ENCODE assay signal across 8 mouse cellular contexts in genomic region chr4:137676057-137676456, GRCm38 (mm10). TPM values are rescaled to one million over a fixed set of nuclear protein-coding genes. Genes with fewer than 3 reads are reported as not detected.
DNase-seq lines count a peak whose midpoint lies in the region; ATAC-seq and TF ChIP-seq lines count a peak whose summit lies in the region.

No protein-coding gene starts in this region.

- peak; percentile 85 for TF ChIP-seq RAD21 in MEL (IDR thresholded peaks at IDR 0.05; ENCODE audit: low read depth, low read length)

- 9% methylated on average over 9 of the region's 11 CpGs for WGBS in lung, postnatal 0 days

- TF ChIP-seq POLR2A in MEL (IDR thresholded peaks at IDR 0.05; ENCODE audit: control insufficient read depth in 1 of 2, insufficient read depth in 1 of 2, low read depth in 1 of 2, low read length in 2 of 2, poor library complexity in 1 of 2), result no peak

- no peaks in the 10 kb centered on the region for H3K36me3 ChIP-seq in MEL (ENCODE audit: control insufficient read depth in 1 of 2, insufficient read depth in 2 of 2, low read length in 2 of 2)
- H3K36me3 ChIP-seq in lung, postnatal 0 days (ENCODE audit: insufficient read depth, low read length), result no peaks in the 10 kb centered on the region

- peak; percentile 81 to 90 (median 86) for TF ChIP-seq CTCF in MEL (IDR thresholded peaks at IDR 0.05 in 2 of 3, conservative IDR thresholded peaks at IDR 0.05 in 1 of 3; ENCODE audit: control insufficient read depth in 1 of 3, insufficient read depth in 1 of 3, low read depth in 2 of 3, low read length in 3 of 3, poor library complexity in 1 of 3, severe bottlenecking in 1 of 3)
- peak; percentile 91 for TF ChIP-seq CTCF in lung, postnatal 0 days (IDR thresholded peaks at IDR 0.05)

- H3K79me2 ChIP-seq in MEL (ENCODE audit: control insufficient read depth, insufficient read depth, low read length, poor library complexity), result no peaks in the 10 kb centered on the region

- H3K27me3 ChIP-seq in MEL (ENCODE audit: control insufficient read depth in 1 of 2, insufficient read depth in 2 of 2, low read length in 2 of 2), result peaks cover 0 to 5% of the 10 kb centered on the region in 2 experiments; a peak in 3 of 4 replicates
- H3K27me3 ChIP-seq in lung, postnatal 0 days (replicated peaks; ENCODE audit: insufficient read depth, low read length), result peaks cover 3% of the 10 kb centered on the region; the same call in 1 of the 2 replicates

- TF ChIP-seq EP300 in MEL (IDR thresholded peaks at IDR 0.05; ENCODE audit: low read depth in 1 of 2, low read length in 2 of 2), result no peak
- no peak for TF ChIP-seq EP300 in lung, postnatal 0 days (IDR thresholded peaks at IDR 0.05)

- H3K4me3 ChIP-seq in MEL (ENCODE audit: control insufficient read depth in 1 of 2, insufficient read depth in 1 of 2, low read depth in 2 of 2, low read length in 2 of 2), result no peak overlapping the region
- H3K4me3 ChIP-seq in lung, postnatal 0 days (ENCODE audit: low read depth, low read length), result no peak overlapping the region

- ATAC-seq in lung, postnatal 0 days, result peak; percentile 51

- no peak overlapping the region for H3K27ac ChIP-seq in MEL (ENCODE audit: control insufficient read depth, low read depth, low read length)
- H3K27ac ChIP-seq in lung, postnatal 0 days (ENCODE audit: low read length), result no peak overlapping the region

- H3K9me3 ChIP-seq in MEL (replicated peaks; ENCODE audit: insufficient read depth, low read length), result no peaks in the 10 kb centered on the region
- H3K9me3 ChIP-seq in lung, postnatal 0 days (ENCODE audit: low read length), result no peaks in the 10 kb centered on the region

- no peak overlapping the region for H3K9ac ChIP-seq in MEL (ENCODE audit: control insufficient read depth, low read depth, low read length, poor library complexity, severe bottlenecking)
- no peak overlapping the region for H3K9ac ChIP-seq in lung, postnatal 0 days (replicated peaks; ENCODE audit: low read depth)

- no peaks in the 10 kb centered on the region for H3K4me1 ChIP-seq in MEL (ENCODE audit: control insufficient read depth in 1 of 2, insufficient read depth in 2 of 2, low read length in 2 of 2)
- H3K4me1 ChIP-seq in lung, postnatal 0 days (ENCODE audit: insufficient read depth, low read depth, low read length), result no peaks in the 10 kb centered on the region; the same call in 1 of the 2 replicates

- DNase-seq in 416B (ENCODE audit: low read depth), result peak; percentile 55
- peak; percentile 66 for DNase-seq in MEL (ENCODE audit: low read depth, low spot score)
- peak; percentile 89 to 91 for DNase-seq in cerebellum, postnatal 10 days
- DNase-seq in gastrocnemius, adult 8-10 months (ENCODE audit: low spot score in 2 of 2), result peak; percentile 36 to 55
- peak; percentile 86 for DNase-seq in kidney, postnatal 10 days
- peak; percentile 72 for DNase-seq in lung, postnatal 0 days (ENCODE audit: low spot score)
- DNase-seq in retina, adult 2 months (ENCODE audit: low read depth, low spot score), result peak; percentile 46
- peak; percentile 85 for DNase-seq in thymus, postnatal 4 days

- no peak overlapping the region for H3K4me2 ChIP-seq in lung, postnatal 0 days (replicated peaks; ENCODE audit: low read depth, low read length)

TF ChIP-seq in MEL, 35 proteins besides CTCF, POLR2A, EP300 and RAD21:
- TF ChIP-seq GATA1 (IDR thresholded peaks at IDR 0.05; ENCODE audit: low read depth, low read length), result no peak
- no peak for TF ChIP-seq ZMIZ1 (IDR thresholded peaks at IDR 0.05; ENCODE audit: low read depth, low read length)
- no peak for TF ChIP-seq TCF12 (IDR thresholded peaks at IDR 0.05; ENCODE audit: low read depth, low read length)
- TF ChIP-seq ZC3H11A (IDR thresholded peaks at IDR 0.05; ENCODE audit: low read depth, low read length), result peak; percentile 87
- TF ChIP-seq SMC3 (IDR thresholded peaks at IDR 0.05; ENCODE audit: low read depth, low read length), result peak; percentile 77
- no peak for TF ChIP-seq USF2 (IDR thresholded peaks at IDR 0.05; ENCODE audit: borderline replicate concordance in 1 of 2, insufficient read depth in 1 of 2, low read depth in 1 of 2, low read length in 2 of 2)
- TF ChIP-seq BHLHE40 (IDR thresholded peaks at IDR 0.05; ENCODE audit: borderline replicate concordance, low read depth, low read length), result peak; percentile 39; the same call in 1 of the 2 replicates
- TF ChIP-seq SIN3A (IDR thresholded peaks at IDR 0.05; ENCODE audit: low read length), result peak; percentile 87
- 0 out of 2 replicates have a peak, but pooled peaks have one; percentile 18 for TF ChIP-seq HCFC1 (IDR thresholded peaks at IDR 0.05; ENCODE audit: low read depth, low read length)
- peak; percentile 43 for TF ChIP-seq MXI1 (IDR thresholded peaks at IDR 0.05; ENCODE audit: low read depth, low read length)

RNA-seq across cellular contexts. Expression of gene Rap1gap, which starts 11.5 kb away (rescaled TPM):
- total RNA-seq in MEL (2012; rRNA removed), result 7.6 and 7.7 TPM in 2 replicates
- polyA plus RNA-seq in MEL (2012; ENCODE audit: insufficient read depth in 1 of 2, insufficient read length in 2 of 2, low read depth in 1 of 2, low replicate concordance in 2 of 2, missing spikeins in 1 of 2), result 10 to 100 TPM in 1 of 2 experiments, not detected in 1; 42.6 TPM
- 10 to 100 TPM in 1 of 4 experiments, 1 to 10 TPM in 3; 6.1 to 10.2 (median 6.6) TPM for total RNA-seq in gastrocnemius, adult 8-10 months (2022)
- 34.9 and 48.8 TPM in 2 replicates for polyA plus RNA-seq in lung, postnatal 0 days (2015; fragmentation: Nextera tagmentation; extraction: Ambion mirVana)
